Mouse (Mus musculus) urinary bladder, adult 18-20 months (tissue): ENCODE measurements around the gene Cygb.
"Not testable (repeated sequence)": the region's sequence is repeated elsewhere in the genome, so short reads cannot be mapped to it uniquely, and the experiment has no call there.

ENCODE experiments used
- DNase-seq, 2 experiments: peaks; one replicate each; pipeline ENCODE4 v3.0.0; 2022; ENCODE audit warnings: low spot score in 2 of 2, mixed read lengths in 2 of 2

The Cygb gene

GRCm38 (mm10) chr11:116636607-116637006 is 17.5 kb downstream of the Cygb start:
- not testable (repeated sequence) for DNase-seq

- no peak for DNase-seq
These were observed 21.2 kb downstream of the Cygb start for GRCm38 (mm10) chr11:116632962-116633361.

GRCm38 (mm10) chr11:116630171-116630965 is 23.7 kb downstream of the Cygb start:
- no peak for DNase-seq

GRCm38 (mm10) chr11:116629472-116629871 is 24.6 kb downstream of the Cygb start:
- no peak for DNase-seq

GRCm38 (mm10) chr11:116628712-116629111 is 25.4 kb downstream of the Cygb start:
- peak; percentile 80 for DNase-seq

- no peak for DNase-seq
These were observed 26.8 kb downstream of the Cygb start for GRCm38 (mm10) chr11:116627072-116628020.

GRCm38 (mm10) chr11:116626299-116627071 is 27.6 kb downstream of the Cygb start, which contains the start of gene Rhbdf2:
Rhbdf2 (minus strand) TSS chr11:116627019.
- no peak for DNase-seq

- no peak for DNase-seq
These were observed 28.8 kb downstream of the Cygb start for GRCm38 (mm10) chr11:116625081-116626000.

GRCm38 (mm10) chr11:116624131-116624832 is 29.8 kb downstream of the Cygb start:
- DNase-seq, result peak; percentile 88 to 90

- no peak for DNase-seq
These were observed 30.6 kb downstream of the Cygb start for GRCm38 (mm10) chr11:116623281-116624124.

GRCm38 (mm10) chr11:116621258-116621704 is 32.8 kb downstream of the Cygb start:
- DNase-seq, result peak in 1 of 2 experiments; percentile 72

GRCm38 (mm10) chr11:116620559-116621253 is 33.4 kb downstream of the Cygb start:
- DNase-seq, result no peak

GRCm38 (mm10) chr11:116620073-116620472 is 34.0 kb downstream of the Cygb start:
- no peak for DNase-seq

- DNase-seq, result no peak
These were observed 34.6 kb downstream of the Cygb start for GRCm38 (mm10) chr11:116619561-116619960.

GRCm38 (mm10) chr11:116619156-116619555 is 35.0 kb downstream of the Cygb start:
- no peak for DNase-seq

- DNase-seq, result no peak
These were observed 35.4 kb downstream of the Cygb start for GRCm38 (mm10) chr11:116618666-116619065.

GRCm38 (mm10) chr11:116617641-116618040 is 36.5 kb downstream of the Cygb start:
- DNase-seq, result no peak

GRCm38 (mm10) chr11:116616438-116617118 is 37.5 kb downstream of the Cygb start:
- DNase-seq, result no peak
